Comparison of ENCODE assay signal across 9 mouse cellular contexts in the genomic region with DNA sequence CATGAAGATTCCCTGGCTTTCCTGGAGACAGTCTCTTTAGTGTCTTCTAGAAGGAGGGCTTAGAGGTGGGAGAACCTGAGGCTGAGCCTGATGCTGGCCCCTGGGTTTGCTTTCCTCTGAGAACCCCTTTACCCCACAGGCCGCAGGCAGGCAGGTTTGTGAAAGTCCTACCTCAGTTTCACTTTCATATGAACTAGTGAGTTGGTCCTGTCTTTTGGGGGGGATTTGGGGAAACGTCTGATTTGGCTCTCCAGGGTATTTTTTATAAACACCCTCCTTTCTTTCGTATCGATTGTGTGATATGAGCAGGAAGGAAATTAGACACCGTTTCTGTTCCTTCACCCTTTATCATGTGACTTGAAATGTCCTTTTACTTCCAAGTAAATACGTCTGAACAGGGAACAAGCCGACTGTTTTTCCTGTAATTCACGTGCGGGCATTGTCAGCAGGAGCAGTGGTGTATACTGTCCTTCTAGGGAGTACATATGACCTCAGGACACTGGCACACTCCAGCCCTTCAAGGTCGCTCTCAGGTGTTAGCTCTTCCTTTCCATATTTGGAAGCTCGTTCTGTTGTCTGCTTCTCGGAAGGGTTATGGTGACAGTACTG.
DNase-seq lines count a peak whose midpoint lies in the region; ATAC-seq and TF ChIP-seq lines count a peak whose summit lies in the region.
"Had no signal": no experiment of that assay in that cellular context is flagged by ENCODE, and none has a peak within 500 bp of the region (broad histone marks: within the 10 kb centered on the region; RNA-seq: fewer than 3 reads in every experiment).

No protein-coding gene starts in this region.

- H3K36me3 ChIP-seq in kidney, embryonic 16.5 days (ENCODE audit: insufficient read depth, low read length): peaks cover 7% of the 10 kb centered on the region; the same call in 1 of the 2 replicates
- peaks cover 17% of the 10 kb centered on the region; the same call in 1 of the 2 replicates for H3K36me3 ChIP-seq in kidney, embryonic 14.5 days (ENCODE audit: control insufficient read depth, insufficient read depth, low read length)
- H3K36me3 ChIP-seq in limb, embryonic 12.5 days: peaks cover 46% of the 10 kb centered on the region

- 23% methylated on average over 12 of the region's 12 CpGs for WGBS in kidney, embryonic 16.5 days
- 36% methylated on average over 12 of the region's 12 CpGs for WGBS in kidney, embryonic 14.5 days
- 57% methylated on average over 12 of the region's 12 CpGs for WGBS in limb, embryonic 12.5 days

- no peak for ATAC-seq in kidney, embryonic 16.5 days (ENCODE audit: low FRiP score, low TSS enrichment)
- ATAC-seq in kidney, embryonic 14.5 days (ENCODE audit: low FRiP score, low TSS enrichment): no peak
- ATAC-seq in limb, embryonic 12.5 days (ENCODE audit: insufficient number of reproducible peaks, insufficient read depth, low FRiP score, low TSS enrichment, low read depth): no peak

- no peak for TF ChIP-seq POLR2A in cortical plate, adult 2 months (IDR thresholded peaks at IDR 0.05; ENCODE audit: extremely low read depth, insufficient read depth, low read length)

- TF ChIP-seq CTCF in cortical plate, adult 2 months (IDR thresholded peaks at IDR 0.05; ENCODE audit: extremely low read depth, insufficient read depth, low read length): no peak

- no peaks in the 10 kb centered on the region for H3K27me3 ChIP-seq in kidney, embryonic 16.5 days (ENCODE audit: insufficient read depth, low read length)
- no peaks in the 10 kb centered on the region for H3K27me3 ChIP-seq in kidney, embryonic 14.5 days (ENCODE audit: control insufficient read depth, insufficient read depth, low read length)
- no peaks in the 10 kb centered on the region for H3K27me3 ChIP-seq in limb, embryonic 12.5 days
- H3K27me3 ChIP-seq: hindbrain, embryonic 12.5 days had no signal

- peak overlapping the region; percentile 12; the same call in 1 of the 2 replicates for H3K4me3 ChIP-seq in kidney, embryonic 16.5 days (ENCODE audit: low read length)
- H3K4me3 ChIP-seq in kidney, embryonic 14.5 days (ENCODE audit: low read length): no peak overlapping the region
- no peak overlapping the region for H3K4me3 ChIP-seq in cortical plate, adult 2 months (ENCODE audit: insufficient read depth, low read length)
- H3K4me3 ChIP-seq in limb, embryonic 12.5 days (replicated peaks): no peak overlapping the region
- H3K4me3 ChIP-seq: hindbrain, embryonic 12.5 days had no signal

- no peaks in the 10 kb centered on the region for H3K9me3 ChIP-seq in kidney, embryonic 16.5 days (ENCODE audit: low read length)
- no peaks in the 10 kb centered on the region for H3K9me3 ChIP-seq in kidney, embryonic 14.5 days (ENCODE audit: control insufficient read depth, low read length)
- no peaks in the 10 kb centered on the region for H3K9me3 ChIP-seq in limb, embryonic 12.5 days
- H3K9me3 ChIP-seq: hindbrain, embryonic 12.5 days had no signal

- DNase-seq in CD4-positive, CD25-positive, alpha-beta regulatory T cell, adult 2 months (ENCODE audit: low read depth, low spot score): peak; percentile 60
- no peak for DNase-seq in testis, postnatal 14 days (ENCODE audit: low spot score)
- DNase-seq in thymus, adult 18-20 months: no peak
- DNase-seq in gastrocnemius, postnatal 14 days: no peak

- H3K4me1 ChIP-seq in kidney, embryonic 16.5 days (ENCODE audit: insufficient read depth, low read length): peaks cover 91% of the 10 kb centered on the region
- peaks cover 61% of the 10 kb centered on the region for H3K4me1 ChIP-seq in kidney, embryonic 14.5 days (ENCODE audit: control insufficient read depth, insufficient read depth, low read length)
- peaks cover 18% of the 10 kb centered on the region for H3K4me1 ChIP-seq in cortical plate, adult 2 months (ENCODE audit: control insufficient read depth, insufficient read depth, low read length)
- H3K4me1 ChIP-seq in limb, embryonic 12.5 days (replicated peaks): peaks cover 95% of the 10 kb centered on the region

- H3K9ac ChIP-seq in kidney, embryonic 16.5 days (replicated peaks; ENCODE audit: low read length): peak overlapping the region; percentile 46; the same call in 1 of the 2 replicates
- H3K9ac ChIP-seq in kidney, embryonic 14.5 days (ENCODE audit: low read depth, low read length): no peak overlapping the region
- 0 out of 2 replicates have a peak overlapping the region, but pooled peaks have one; percentile 1 for H3K9ac ChIP-seq in limb, embryonic 12.5 days (replicated peaks)
- H3K9ac ChIP-seq: hindbrain, embryonic 12.5 days had no signal

- intact Hi-C loops in gastrocnemius, postnatal 14 days (cut with DNase I; ENCODE audit: low total_unique reads): loop anchor here (10.0 kb wide), 1 partner anchor 78 kb away; no protein-coding TSS in a partner anchor

- peak overlapping the region; percentile 36 for H3K4me2 ChIP-seq in kidney, embryonic 16.5 days (replicated peaks; ENCODE audit: low read depth, low read length)
- no peak overlapping the region; the same call in 1 of the 2 replicates for H3K4me2 ChIP-seq in kidney, embryonic 14.5 days (replicated peaks; ENCODE audit: low read depth, low read length)
- H3K4me2 ChIP-seq in limb, embryonic 12.5 days: peak overlapping the region; percentile 89
- H3K4me2 ChIP-seq: hindbrain, embryonic 12.5 days had no signal

- H3K27ac ChIP-seq in kidney, embryonic 16.5 days (ENCODE audit: low read length): peak overlapping the region; percentile 43
- H3K27ac ChIP-seq in kidney, embryonic 14.5 days (ENCODE audit: low read depth, low read length): no peak overlapping the region
- peak overlapping the region; percentile 52 for H3K27ac ChIP-seq in cortical plate, adult 2 months (ENCODE audit: insufficient read depth, low read length)
- peak overlapping the region; percentile 62 for H3K27ac ChIP-seq in limb, embryonic 12.5 days
- H3K27ac ChIP-seq: hindbrain, embryonic 12.5 days had no signal
